Mouse (Mus musculus): Measurements from ENCODE around the gene Fgfr2. TPM values are rescaled to one million over a fixed set of nuclear protein-coding genes. Genes with fewer than 3 reads are reported as not detected.

The Fgfr2 gene
- total RNA-seq, 2 experiments from 2014 or later = 2.1 to 3.9 TPM

GRCm38 (mm10) chr7:132486403-132487178 is 636.6 kb downstream of the Fgfr2 start:
- intact Hi-C loops (cut with DNase I) = no loop called here
- DNase-seq = no peak

DNA sequence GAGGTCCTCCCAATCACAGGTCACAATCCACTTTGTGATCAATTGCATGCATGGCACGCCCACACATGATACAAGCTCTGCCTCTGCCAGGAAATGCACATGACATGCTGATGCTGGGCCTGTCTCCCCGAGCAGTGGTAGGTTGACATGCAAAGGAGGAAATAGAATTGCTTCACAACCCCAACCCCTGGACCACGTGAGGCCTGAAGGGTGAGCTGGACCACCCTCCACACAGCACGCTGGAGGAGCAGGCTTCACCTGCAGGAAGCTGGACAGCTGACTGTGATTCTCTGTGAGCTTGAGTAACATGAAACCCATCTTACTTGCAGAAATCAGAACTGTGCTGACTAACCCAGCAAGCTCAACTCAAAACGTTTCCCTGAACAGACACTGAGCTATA is 638.7 kb downstream of the Fgfr2 start:
- intact Hi-C loops (cut with DNase I) = no loop called here
- DNase-seq = no peak

DNA sequence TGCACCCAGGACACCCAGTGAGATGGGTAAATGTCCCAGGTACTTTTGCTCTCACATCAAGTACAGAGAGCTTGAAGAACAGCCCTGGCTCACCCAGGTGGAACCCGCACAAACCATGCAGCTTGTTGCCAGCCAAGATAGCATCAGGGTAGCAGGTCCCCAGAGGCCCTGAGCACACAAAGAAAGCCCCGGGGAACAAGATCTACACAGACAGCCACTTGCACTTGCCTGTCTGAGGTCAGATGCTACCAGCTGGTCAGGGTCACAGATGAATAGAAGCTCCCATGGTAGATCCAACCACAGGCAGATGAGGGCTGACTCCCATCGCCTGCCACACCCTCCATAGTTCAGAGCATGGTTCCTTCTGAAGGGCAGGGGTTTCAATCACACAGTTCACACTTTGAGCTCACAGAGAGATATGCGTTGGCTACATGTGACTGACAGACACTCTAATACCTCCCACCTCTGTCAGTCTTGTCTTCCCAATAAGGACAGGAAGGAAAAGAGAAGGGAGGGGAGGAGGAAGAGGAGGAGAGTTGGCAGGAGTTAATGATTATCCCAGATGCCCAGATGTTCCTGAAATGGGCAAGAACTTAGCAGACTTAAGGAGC is 642.3 kb downstream of the Fgfr2 start:
- no peak for DNase-seq
- intact Hi-C loops (cut with DNase I) = no loop called here

- intact Hi-C loops (cut with DNase I) = no loop called here
- no peak for DNase-seq
These were observed 644.8 kb downstream of the Fgfr2 start for GRCm38 (mm10) chr7:132478295-132478809.

DNA sequence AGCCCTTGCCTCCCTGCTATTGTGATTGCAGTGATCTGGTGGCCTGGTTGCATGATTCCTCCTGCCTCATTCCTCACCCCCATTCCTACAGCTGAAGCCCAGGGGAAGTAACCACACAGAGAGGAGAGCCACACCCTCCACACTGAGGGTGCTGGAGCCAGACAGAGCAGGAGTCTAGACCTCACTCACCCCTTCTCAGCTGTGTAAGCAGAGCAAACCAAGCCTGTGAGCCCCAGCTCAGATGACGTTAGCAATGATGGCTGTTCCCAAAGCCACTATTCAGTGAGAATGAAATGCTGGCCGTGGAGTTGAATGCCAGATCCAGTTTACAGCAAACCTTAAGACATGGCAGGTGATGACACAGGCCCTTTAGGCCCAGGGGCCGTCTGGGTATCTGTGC is 645.4 kb downstream of the Fgfr2 start:
- DNase-seq = no peak
- intact Hi-C loops (cut with DNase I) = no loop called here

GRCm38 (mm10) chr7:132476491-132476890 is 646.7 kb downstream of the Fgfr2 start:
- intact Hi-C loops (cut with DNase I) = no loop called here
- DNase-seq = no peak

DNA sequence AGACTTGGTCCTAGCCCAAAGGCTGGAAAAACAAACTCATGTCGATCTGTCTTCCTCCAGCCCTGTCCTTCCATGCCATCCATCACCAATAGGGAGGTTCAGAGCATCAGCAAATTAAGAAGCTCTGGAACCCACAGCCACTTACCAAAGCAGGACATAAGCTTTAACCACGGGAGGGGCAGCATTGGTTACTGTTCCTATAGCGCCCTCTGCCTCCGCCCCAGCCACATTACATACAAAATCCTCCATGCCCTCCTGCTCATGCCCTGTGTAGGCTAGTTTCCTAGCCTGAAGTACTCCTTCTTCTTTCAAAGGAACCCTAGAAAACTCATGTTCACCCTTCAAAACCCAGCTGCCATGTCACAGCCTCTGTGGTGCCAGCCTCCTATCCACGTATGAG is 648.1 kb downstream of the Fgfr2 start:
- intact Hi-C loops (cut with DNase I) = loop anchor here (1.0 to 2.0 kb wide), 3 partner anchors 76 to 248 kb away; no protein-coding TSS in a partner anchor
- peak; percentile 65 to 71 for DNase-seq

GRCm38 (mm10) chr7:132471327-132471726 is 651.8 kb downstream of the Fgfr2 start:
- intact Hi-C loops (cut with DNase I) = loop anchor here (1.0 kb wide), 1 partner anchor 245 kb away; no protein-coding TSS in a partner anchor
- DNase-seq = peak; percentile 46 to 56

GRCm38 (mm10) chr7:132468391-132468790 is 654.8 kb downstream of the Fgfr2 start:
- intact Hi-C loops (cut with DNase I) = no loop called here
- no peak for DNase-seq

- no peak for DNase-seq
- intact Hi-C loops (cut with DNase I) = no loop called here
These were observed 657.3 kb downstream of the Fgfr2 start for GRCm38 (mm10) chr7:132465897-132466296.

GRCm38 (mm10) chr7:132464894-132465293 is 658.3 kb downstream of the Fgfr2 start:
- DNase-seq = no peak
- intact Hi-C loops (cut with DNase I) = no loop called here

DNA sequence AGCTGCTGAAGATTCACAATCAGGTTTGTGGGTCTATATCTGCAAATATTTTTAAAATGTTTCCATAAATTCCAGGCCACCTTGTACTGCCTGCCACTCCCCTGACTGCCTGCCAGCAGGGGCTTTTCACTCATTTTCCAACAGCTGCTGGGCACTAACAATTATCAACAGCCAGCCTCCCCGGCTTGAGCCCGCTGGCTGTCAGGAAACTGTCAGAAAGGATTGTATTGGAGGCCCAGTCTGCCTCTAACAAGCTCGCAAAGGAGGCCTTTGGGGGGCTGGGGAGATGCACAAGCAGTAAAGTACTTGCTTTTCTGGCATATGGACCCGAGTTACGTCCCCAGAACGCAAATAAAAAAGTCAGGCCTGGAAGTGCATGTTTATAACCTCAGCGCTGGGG is 664.7 kb downstream of the Fgfr2 start:
- intact Hi-C loops (cut with DNase I) = no loop called here
- no peak for DNase-seq

- DNase-seq = no peak
- intact Hi-C loops (cut with DNase I) = no loop called here
These were observed 668.0 kb downstream of the Fgfr2 start for GRCm38 (mm10) chr7:132455071-132455720.

GRCm38 (mm10) chr7:132449891-132450735 is 673.0 kb downstream of the Fgfr2 start:
- no peak for DNase-seq
- intact Hi-C loops (cut with DNase I) = no loop called here

DNA sequence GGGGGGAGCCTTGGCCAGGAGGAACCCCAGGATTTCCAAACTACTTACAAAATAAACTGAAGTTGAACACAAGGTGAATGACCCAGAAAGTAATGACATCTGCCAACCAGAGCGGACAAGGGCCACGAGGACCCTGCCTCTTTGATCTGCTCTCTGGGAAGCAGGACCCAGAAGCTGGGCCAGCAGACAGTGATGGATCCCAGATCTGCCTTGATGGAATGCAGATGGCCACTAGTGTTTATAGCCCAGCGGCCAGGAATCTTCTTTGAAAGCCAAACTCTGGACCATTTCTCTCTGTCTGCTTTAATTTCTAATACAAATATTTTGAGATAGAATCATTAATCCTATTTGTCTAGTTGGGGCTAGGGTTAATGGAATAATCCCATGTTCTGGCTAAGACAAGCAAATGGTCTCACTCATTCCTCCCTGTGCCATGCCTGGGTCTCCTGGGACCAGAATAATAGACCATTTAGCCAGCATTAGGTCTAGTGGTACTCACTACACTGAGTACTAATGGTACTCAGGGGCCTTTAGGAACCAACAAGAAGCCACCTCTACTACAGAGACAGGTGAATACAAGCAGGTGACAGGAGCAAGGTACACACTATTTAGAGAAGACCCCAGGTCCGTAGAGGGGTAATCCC is 674.5 kb downstream of the Fgfr2 start:
- intact Hi-C loops (cut with DNase I) = no loop called here
- DNase-seq = no peak

DNA sequence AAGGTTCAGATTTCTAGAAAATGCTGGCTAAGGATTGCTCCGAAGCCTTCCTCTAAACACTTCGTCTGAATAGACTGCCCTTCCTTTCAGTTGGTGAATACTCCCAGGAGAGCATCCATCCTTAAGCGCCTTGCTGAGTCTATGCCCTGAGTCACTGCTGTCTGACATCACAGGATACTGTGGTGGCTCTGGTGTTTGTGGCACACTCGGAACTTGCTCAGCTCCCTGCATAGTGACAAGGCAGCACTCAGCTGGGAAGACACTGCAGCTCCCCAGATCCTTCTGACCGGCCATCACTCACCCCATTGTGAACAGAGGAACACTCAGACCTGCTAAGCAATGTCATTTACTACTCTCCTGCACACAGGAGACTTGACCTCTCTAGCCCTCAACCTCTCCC is 675.6 kb downstream of the Fgfr2 start:
- intact Hi-C loops (cut with DNase I) = no loop called here
- DNase-seq = no peak

- DNase-seq = no peak
- intact Hi-C loops (cut with DNase I) = no loop called here
These were observed 676.3 kb downstream of the Fgfr2 start for GRCm38 (mm10) chr7:132446841-132447240.

- intact Hi-C loops (cut with DNase I) = no loop called here
- no peak for DNase-seq
These were observed 678.9 kb downstream of the Fgfr2 start for GRCm38 (mm10) chr7:132444221-132444620.

DNA sequence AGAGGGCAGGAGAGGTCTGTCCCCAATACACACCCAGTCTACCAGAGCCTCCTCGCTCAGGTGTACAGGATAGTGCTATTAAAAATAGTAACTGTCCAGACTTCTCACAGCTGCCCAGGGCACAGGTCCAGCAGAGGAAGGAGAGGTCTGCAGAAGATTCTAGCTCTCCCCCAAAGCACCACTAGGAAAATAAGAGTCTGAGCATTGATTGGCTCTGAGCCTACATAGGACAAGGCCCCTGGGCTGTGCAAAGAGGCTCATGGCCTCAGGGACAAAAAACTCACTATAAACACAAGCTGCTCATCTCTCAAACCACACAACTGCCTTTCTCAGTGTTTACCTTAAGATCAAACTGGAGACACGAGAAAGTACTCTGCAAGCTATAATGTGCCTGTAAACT is 679.4 kb downstream of the Fgfr2 start:
- intact Hi-C loops (cut with DNase I) = no loop called here
- DNase-seq = peak in 1 of 2 experiments; percentile 9

- no peak for DNase-seq
These were observed 680.0 kb downstream of the Fgfr2 start for GRCm38 (mm10) chr7:132443134-132443533.

More at GRCm38 (mm10) chr7:132443134-132443533, 680.0 kb downstream of the Fgfr2 start:
- intact Hi-C loops (cut with DNase I) = no loop called here

Data from heart, postnatal 14 days (tissue).